Mouse (Mus musculus) heart, embryonic 12.5 days (tissue): ENCODE measurements at regions not wholly inside any gene's neighbourhood (a gene's known extent, or its start where the extent isn't known, plus 50 kb on each side); places are given as distances from the start of the nearest gene placed in this dataset.

Source experiments
- ATAC-seq: fragments of 200-750 bp; cut with Nextera tagmentation; 2 replicates; pipeline ENCODE4 v1.8.0; 2017; ENCODE audit warnings: moderate TSS enrichment, moderate library complexity; ENCODE audit not compliant: insufficient number of reproducible peaks, low FRiP score
- H3K27ac ChIP-seq: fragments of 300-500 bp; sonication (generic); 2 replicates; pipeline ENCODE4 v1.5.1; 2016; ENCODE audit warnings: mild to moderate bottlenecking, moderate library complexity; ENCODE audit not compliant: poor library complexity, severe bottlenecking
- H3K27me3 ChIP-seq: fragments of 300-500 bp; sonication (generic); replicated peaks from 2 replicates; pipeline ENCODE4 v1.6.1; 2016; ENCODE audit warnings: mild to moderate bottlenecking, moderate library complexity
- H3K36me3 ChIP-seq: fragments of 300-500 bp; sonication (generic); 2 replicates; pipeline ENCODE4 v1.6.1; 2016; ENCODE audit warnings: mild to moderate bottlenecking, moderate library complexity
- H3K4me1 ChIP-seq: fragments of 300-500 bp; sonication (generic); replicated peaks from 2 replicates; pipeline ENCODE4 v1.6.1; 2016; ENCODE audit warnings: mild to moderate bottlenecking
- H3K4me2 ChIP-seq: fragments of 300-500 bp; sonication (generic); 2 replicates; pipeline ENCODE4 v1.6.1; 2016; ENCODE audit warnings: mild to moderate bottlenecking, moderate library complexity
- H3K4me3 ChIP-seq: fragments of 300-500 bp; sonication (generic); 2 replicates; pipeline ENCODE4 v1.5.1; 2016; ENCODE audit warnings: mild to moderate bottlenecking
- H3K9ac ChIP-seq: fragments of 300-500 bp; sonication (generic); 2 replicates; pipeline ENCODE4 v1.6.1; 2016; ENCODE audit warnings: mild to moderate bottlenecking, moderate library complexity
- H3K9me3 ChIP-seq: fragments of 300-500 bp; sonication (generic); replicated peaks from 2 replicates; pipeline ENCODE4 v1.6.1; 2016; ENCODE audit warnings: mild to moderate bottlenecking, moderate library complexity
- WGBS: fragments of 180-500 bp; shearing (Covaris S2); methylation state at CpG from one replicate; pipeline ENCODE4 v1.1.7; 2016; 5-methylcytosine and 5-hydroxymethylcytosine counted together

GRCm38 (mm10) chr13:78446726-78447031 is 247.1 kb upstream of the Nr2f1 start:
- Histone ChIP-seq H3K27ac (no peak overlapping the region), H3K4me1 (0 out of 2 replicates have a peak, but pooled peaks cover 7% of the 10 kb centered on the region), H3K4me3 (no peak overlapping the region), H3K4me2 (no peak overlapping the region), H3K27me3 (no peaks in the 10 kb centered on the region), H3K36me3 (no peaks in the 10 kb centered on the region), H3K9me3 (no peaks in the 10 kb centered on the region), H3K9ac (no peak overlapping the region)
- WGBS = 75% methylated on average over 5 of the region's 5 CpGs
- no peak for ATAC-seq

GRCm38 (mm10) chr13:78445891-78446725 is 246.6 kb upstream of the Nr2f1 start:
- no peaks in the 10 kb centered on the region for H3K27me3 ChIP-seq
- 79% methylated on average over 14 of the region's 14 CpGs for WGBS
- no peak overlapping the region for H3K9ac ChIP-seq
- H3K4me2 ChIP-seq = no peak overlapping the region
- H3K36me3 ChIP-seq = no peaks in the 10 kb centered on the region
- no peaks in the 10 kb centered on the region for H3K9me3 ChIP-seq
- no peak overlapping the region for H3K27ac ChIP-seq
- H3K4me1 ChIP-seq = 0 out of 2 replicates have a peak, but pooled peaks cover 7% of the 10 kb centered on the region
- no peak overlapping the region for H3K4me3 ChIP-seq
- no peak for ATAC-seq

GRCm38 (mm10) chr13:78444691-78445349 is 245.3 kb upstream of the Nr2f1 start:
- WGBS = 80% methylated on average over 8 of the region's 8 CpGs
- no peaks in the 10 kb centered on the region for H3K36me3 ChIP-seq
- H3K4me1 ChIP-seq = 0 out of 2 replicates have a peak, but pooled peaks cover 7% of the 10 kb centered on the region
- H3K27ac ChIP-seq = no peak overlapping the region
- H3K9ac ChIP-seq = no peak overlapping the region
- no peak for ATAC-seq
- no peak overlapping the region for H3K4me3 ChIP-seq
- H3K27me3 ChIP-seq = no peaks in the 10 kb centered on the region
- H3K9me3 ChIP-seq = no peaks in the 10 kb centered on the region
- H3K4me2 ChIP-seq = no peak overlapping the region

- 73% methylated on average over 4 of the region's 4 CpGs for WGBS
- Histone ChIP-seq H3K36me3 (no peaks in the 10 kb centered on the region), H3K27me3 (no peaks in the 10 kb centered on the region), H3K4me3 (no peak overlapping the region), H3K4me1 (no peaks in the 10 kb centered on the region), H3K9ac (no peak overlapping the region), H3K4me2 (no peak overlapping the region), H3K9me3 (no peaks in the 10 kb centered on the region), H3K27ac (no peak overlapping the region)
- ATAC-seq = no peak
Observed at GRCm38 (mm10) chr13:78428469-78428868, 228.9 kb upstream of the Nr2f1 start.

- peak overlapping the region; percentile 37 for H3K4me3 ChIP-seq
- ATAC-seq = no peak
Observed at GRCm38 (mm10) chr13:78428084-78428445, 228.5 kb upstream of the Nr2f1 start.

GRCm38 (mm10) chr13:78427141-78428083 is 227.9 kb upstream of the Nr2f1 start:
- peak overlapping the region; percentile 37 for H3K4me3 ChIP-seq
- ATAC-seq = 0 out of 2 replicates have a peak, but pooled peaks have one; percentile 39
- no peaks in the 10 kb centered on the region for H3K9me3 ChIP-seq
- H3K27me3 ChIP-seq = no peaks in the 10 kb centered on the region
- H3K9ac ChIP-seq = peak overlapping the region; percentile 54; the same call in 1 of the 2 replicates
- H3K36me3 ChIP-seq = no peaks in the 10 kb centered on the region
- H3K4me2 ChIP-seq = peak overlapping the region; percentile 76
- WGBS = 10% methylated on average over 24 of the region's 24 CpGs
- H3K4me1 ChIP-seq = no peaks in the 10 kb centered on the region
- no peak overlapping the region for H3K27ac ChIP-seq

More at GRCm38 (mm10) chr13:78428084-78428445, 228.5 kb upstream of the Nr2f1 start:
- Histone ChIP-seq H3K27me3 (no peaks in the 10 kb centered on the region), H3K27ac (no peak overlapping the region), H3K4me2 (peak overlapping the region; percentile 76), H3K9me3 (no peaks in the 10 kb centered on the region), H3K4me1 (no peaks in the 10 kb centered on the region), H3K36me3 (no peaks in the 10 kb centered on the region), H3K9ac (0 out of 2 replicates have a peak overlapping the region, but pooled peaks have one; percentile 54)
- 10% methylated on average over 9 of the region's 9 CpGs for WGBS

- H3K9ac ChIP-seq = no peak overlapping the region
- no peaks in the 10 kb centered on the region for H3K4me1 ChIP-seq
- H3K27ac ChIP-seq = no peak overlapping the region
- no peak overlapping the region for H3K4me2 ChIP-seq
- no peak overlapping the region for H3K4me3 ChIP-seq
- H3K9me3 ChIP-seq = no peaks in the 10 kb centered on the region
- no peaks in the 10 kb centered on the region for H3K36me3 ChIP-seq
- 57% methylated on average over 8 of the region's 8 CpGs for WGBS
- no peak for ATAC-seq
- H3K27me3 ChIP-seq = no peaks in the 10 kb centered on the region
Observed at GRCm38 (mm10) chr13:78426306-78426921, 226.9 kb upstream of the Nr2f1 start.

GRCm38 (mm10) chr13:78405071-78405470 is 205.5 kb upstream of the Nr2f1 start:
- 61% methylated on average over 3 of the region's 3 CpGs for WGBS
- H3K4me2 ChIP-seq = no peak overlapping the region
- H3K4me1 ChIP-seq = no peaks in the 10 kb centered on the region
- H3K27ac ChIP-seq = no peak overlapping the region
- H3K36me3 ChIP-seq = no peaks in the 10 kb centered on the region
- H3K4me3 ChIP-seq = no peak overlapping the region
- H3K9me3 ChIP-seq = no peaks in the 10 kb centered on the region
- H3K9ac ChIP-seq = no peak overlapping the region
- no peak for ATAC-seq
- H3K27me3 ChIP-seq = no peaks in the 10 kb centered on the region

- Histone ChIP-seq H3K36me3 (no peaks in the 10 kb centered on the region), H3K9ac (no peak overlapping the region), H3K9me3 (no peaks in the 10 kb centered on the region), H3K4me2 (no peak overlapping the region), H3K27me3 (no peaks in the 10 kb centered on the region), H3K27ac (no peak overlapping the region), H3K4me3 (no peak overlapping the region), H3K4me1 (no peaks in the 10 kb centered on the region)
- no peak for ATAC-seq
- WGBS = 50% methylated on average over 2 of the region's 2 CpGs
Observed at GRCm38 (mm10) chr13:78383761-78384160, 184.2 kb upstream of the Nr2f1 start.

- no peak for ATAC-seq
- Histone ChIP-seq H3K9me3 (no peaks in the 10 kb centered on the region), H3K4me1 (no peaks in the 10 kb centered on the region), H3K27me3 (no peaks in the 10 kb centered on the region), H3K4me2 (no peak overlapping the region), H3K9ac (no peak overlapping the region), H3K36me3 (no peaks in the 10 kb centered on the region), H3K27ac (no peak overlapping the region), H3K4me3 (no peak overlapping the region)
- WGBS = 65% methylated on average over 1 of the region's 1 CpGs
Observed at GRCm38 (mm10) chr13:78361236-78361635, 161.7 kb upstream of the Nr2f1 start.
